Mouse (Mus musculus): ENCODE measurements around the gene Cyp46a1. TPM values are rescaled to one million over a fixed set of nuclear protein-coding genes. Genes with fewer than 3 reads are reported as not detected.

The Cyp46a1 gene
- polyA plus RNA-seq, 1 experiment, result 0.72 TPM

- no peak for TF ChIP-seq CTCF (IDR thresholded peaks at IDR 0.05; ENCODE audit: control insufficient read depth, insufficient read depth, low read length)
- TF ChIP-seq POLR2A (IDR thresholded peaks at IDR 0.05; ENCODE audit: borderline replicate concordance, control insufficient read depth, low read depth, low read length), result no peak
- 25% methylated on average over 1 of the region's 1 CpGs for WGBS
- H3K4me1 ChIP-seq (ENCODE audit: control insufficient read depth, insufficient read depth, low read length), result no peaks in the 10 kb centered on the region
- no peak overlapping the region for H3K4me3 ChIP-seq (replicated peaks; ENCODE audit: control insufficient read depth, low read depth, low read length)
- no peak overlapping the region for H3K27ac ChIP-seq (ENCODE audit: control insufficient read depth, insufficient read depth, low read depth, low read length, poor library complexity)
Measured at GRCm38 (mm10) chr12:108355271-108355670, 21.1 kb downstream of the Cyp46a1 start.

- H3K27ac ChIP-seq (ENCODE audit: control insufficient read depth, insufficient read depth, low read depth, low read length, poor library complexity), result no peak overlapping the region
- no peak overlapping the region for H3K4me3 ChIP-seq (replicated peaks; ENCODE audit: control insufficient read depth, low read depth, low read length)
- TF ChIP-seq CTCF (IDR thresholded peaks at IDR 0.05; ENCODE audit: control insufficient read depth, insufficient read depth, low read length), result peak; percentile 13; the same call in 1 of the 2 replicates
- TF ChIP-seq POLR2A (IDR thresholded peaks at IDR 0.05; ENCODE audit: borderline replicate concordance, control insufficient read depth, low read depth, low read length), result no peak
- no peaks in the 10 kb centered on the region for H3K4me1 ChIP-seq (ENCODE audit: control insufficient read depth, insufficient read depth, low read length)
Measured at GRCm38 (mm10) chr12:108355986-108356385, 21.8 kb downstream of the Cyp46a1 start.

GRCm38 (mm10) chr12:108363796-108364195 is 29.6 kb downstream of the Cyp46a1 start:
- WGBS, result 8% methylated on average over 5 of the region's 5 CpGs
- H3K4me1 ChIP-seq (ENCODE audit: control insufficient read depth, insufficient read depth, low read length), result no peaks in the 10 kb centered on the region
- no peak overlapping the region for H3K27ac ChIP-seq (ENCODE audit: control insufficient read depth, insufficient read depth, low read depth, low read length, poor library complexity)
- no peak overlapping the region for H3K4me3 ChIP-seq (replicated peaks; ENCODE audit: control insufficient read depth, low read depth, low read length)
- TF ChIP-seq CTCF (IDR thresholded peaks at IDR 0.05; ENCODE audit: control insufficient read depth, insufficient read depth, low read length), result peak; percentile 56
- TF ChIP-seq POLR2A (IDR thresholded peaks at IDR 0.05; ENCODE audit: borderline replicate concordance, control insufficient read depth, low read depth, low read length), result no peak

- no peak overlapping the region for H3K4me3 ChIP-seq (replicated peaks; ENCODE audit: control insufficient read depth, low read depth, low read length)
- no peaks in the 10 kb centered on the region for H3K4me1 ChIP-seq (ENCODE audit: control insufficient read depth, insufficient read depth, low read length)
- H3K27ac ChIP-seq (ENCODE audit: control insufficient read depth, insufficient read depth, low read depth, low read length, poor library complexity), result no peak overlapping the region
- TF ChIP-seq CTCF (IDR thresholded peaks at IDR 0.05; ENCODE audit: control insufficient read depth, insufficient read depth, low read length) (no peak), POLR2A (IDR thresholded peaks at IDR 0.05; ENCODE audit: borderline replicate concordance, control insufficient read depth, low read depth, low read length) (no peak)
- WGBS, result 79% methylated on average over 3 of the region's 3 CpGs
Measured at GRCm38 (mm10) chr12:108365340-108365739, 31.2 kb downstream of the Cyp46a1 start.

DNA sequence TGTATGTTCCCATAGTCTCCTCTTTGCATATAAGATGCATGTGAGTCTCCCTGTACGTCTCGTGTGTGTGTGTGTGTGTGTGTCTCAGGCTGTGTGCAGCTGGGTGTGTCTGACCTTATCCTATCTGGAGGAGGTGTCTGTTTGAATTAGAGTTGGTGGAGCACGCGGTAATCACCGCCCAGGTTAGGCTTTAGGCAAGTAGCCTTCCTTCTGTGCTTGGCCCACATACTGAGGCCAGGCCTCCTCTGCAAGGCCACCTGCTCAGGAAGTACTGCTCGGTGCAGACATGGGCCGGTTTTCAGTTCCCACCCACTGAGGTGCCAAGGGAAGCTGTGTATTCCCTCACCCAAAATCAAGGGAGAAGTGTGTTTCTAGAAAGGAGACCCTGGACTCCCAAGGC is 31.7 kb downstream of the Cyp46a1 start:
- H3K4me3 ChIP-seq (replicated peaks; ENCODE audit: control insufficient read depth, low read depth, low read length), result no peak overlapping the region
- H3K4me1 ChIP-seq (ENCODE audit: control insufficient read depth, insufficient read depth, low read length), result no peaks in the 10 kb centered on the region
- WGBS, result 57% methylated on average over 7 of the region's 7 CpGs
- TF ChIP-seq POLR2A (IDR thresholded peaks at IDR 0.05; ENCODE audit: borderline replicate concordance, control insufficient read depth, low read depth, low read length) (no peak), CTCF (IDR thresholded peaks at IDR 0.05; ENCODE audit: control insufficient read depth, insufficient read depth, low read length) (no peak)
- no peak overlapping the region for H3K27ac ChIP-seq (ENCODE audit: control insufficient read depth, insufficient read depth, low read depth, low read length, poor library complexity)

DNA sequence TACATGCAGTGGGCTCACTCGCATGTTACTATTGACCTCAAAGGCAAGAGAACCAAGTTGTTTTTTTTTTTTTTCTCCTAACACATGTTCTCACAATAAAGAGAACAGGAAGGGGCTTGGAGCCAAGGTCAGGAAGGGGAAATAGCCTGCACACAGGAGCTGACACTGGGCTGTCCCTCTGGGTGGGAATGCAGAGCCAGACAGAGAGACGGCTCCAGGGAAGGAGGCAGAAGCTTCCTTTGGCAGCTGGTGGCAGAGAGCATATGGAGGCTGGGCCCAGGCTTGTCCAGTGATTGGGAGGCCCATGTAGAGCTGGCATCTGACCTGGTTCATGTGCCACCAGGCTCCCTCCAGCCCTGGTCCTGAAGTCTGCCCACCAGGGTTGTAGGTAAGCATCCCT is 33.7 kb downstream of the Cyp46a1 start:
- 55% methylated on average over 2 of the region's 2 CpGs for WGBS
- TF ChIP-seq CTCF (IDR thresholded peaks at IDR 0.05; ENCODE audit: control insufficient read depth, insufficient read depth, low read length) (no peak), POLR2A (IDR thresholded peaks at IDR 0.05; ENCODE audit: borderline replicate concordance, control insufficient read depth, low read depth, low read length) (no peak)
- Histone ChIP-seq H3K4me1 (ENCODE audit: control insufficient read depth, insufficient read depth, low read length) (no peaks in the 10 kb centered on the region), H3K4me3 (replicated peaks; ENCODE audit: control insufficient read depth, low read depth, low read length) (no peak overlapping the region), H3K27ac (ENCODE audit: control insufficient read depth, insufficient read depth, low read depth, low read length, poor library complexity) (no peak overlapping the region)

DNA sequence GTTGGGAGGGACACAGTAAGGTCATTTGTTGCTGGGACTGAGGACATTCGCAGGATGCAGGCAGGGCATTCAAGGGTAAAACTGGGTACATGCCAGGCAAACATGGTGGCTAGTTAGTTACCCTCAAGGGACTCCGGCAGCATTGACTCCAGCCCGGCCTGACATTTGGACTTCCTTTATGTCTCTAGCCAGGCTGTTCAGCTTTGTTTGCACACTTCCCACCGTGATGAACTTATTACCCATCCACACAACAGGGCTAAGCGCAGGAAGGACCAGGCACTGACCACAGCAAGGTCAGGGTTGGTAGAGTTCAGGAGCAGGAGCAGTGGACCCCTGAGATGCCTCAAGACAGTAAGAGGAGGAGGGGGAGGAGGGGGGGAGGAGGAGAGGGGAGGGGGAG is 34.7 kb downstream of the Cyp46a1 start:
- WGBS, result 63% methylated on average over 5 of the region's 5 CpGs
- TF ChIP-seq POLR2A (IDR thresholded peaks at IDR 0.05; ENCODE audit: borderline replicate concordance, control insufficient read depth, low read depth, low read length) (no peak), CTCF (IDR thresholded peaks at IDR 0.05; ENCODE audit: control insufficient read depth, insufficient read depth, low read length) (no peak)
- H3K4me3 ChIP-seq (replicated peaks; ENCODE audit: control insufficient read depth, low read depth, low read length), result no peak overlapping the region
- no peak overlapping the region for H3K27ac ChIP-seq (ENCODE audit: control insufficient read depth, insufficient read depth, low read depth, low read length, poor library complexity)
- H3K4me1 ChIP-seq (ENCODE audit: control insufficient read depth, insufficient read depth, low read length), result no peaks in the 10 kb centered on the region

DNA sequence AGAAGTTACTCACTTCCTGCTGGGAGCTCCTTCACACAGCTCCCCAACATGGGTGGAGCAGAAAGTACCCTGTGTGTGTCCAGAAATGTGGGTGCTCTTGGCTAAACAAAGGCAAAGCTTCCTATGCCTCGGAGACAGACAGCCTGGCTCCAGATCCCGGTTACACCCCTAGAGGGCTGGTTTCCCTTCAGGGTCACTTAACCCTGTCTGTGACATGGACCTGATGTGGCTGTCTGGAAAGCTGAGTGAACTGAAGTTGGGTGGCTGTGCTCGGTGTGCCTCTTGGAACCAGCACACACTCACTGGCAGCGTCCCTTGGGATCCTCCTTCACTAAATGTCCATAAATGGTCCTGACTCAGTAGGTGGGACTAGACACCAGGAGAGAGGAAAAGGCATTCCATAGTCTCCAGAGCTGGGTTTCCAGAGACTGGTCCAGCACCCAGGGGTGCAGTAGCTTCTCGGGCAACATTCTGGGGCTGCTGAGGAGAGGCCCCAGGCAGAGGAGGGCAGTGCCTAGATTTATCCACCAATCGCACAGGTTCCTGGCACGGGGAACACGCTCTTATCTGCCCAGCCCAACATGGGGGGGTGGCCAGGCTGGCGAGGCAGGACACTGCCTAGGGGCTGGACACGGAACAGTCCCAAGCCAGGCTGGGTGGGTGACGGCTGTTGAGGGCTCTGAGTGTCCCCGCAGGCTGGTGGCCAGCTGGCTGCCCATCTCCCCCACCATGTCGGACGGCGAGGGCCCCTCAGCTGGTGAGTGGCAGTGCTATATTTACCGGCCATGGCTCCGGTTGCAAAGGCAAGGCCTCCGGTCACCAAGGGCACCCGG is 36.6 kb downstream of the Cyp46a1 start, which contains the start of gene Eml1:
Gene Eml1 (plus strand): TSS at position 362 of the 833 bp plus-strand sequence.
- TF ChIP-seq CTCF (IDR thresholded peaks at IDR 0.05; ENCODE audit: control insufficient read depth, insufficient read depth, low read length) (no peak), POLR2A (IDR thresholded peaks at IDR 0.05; ENCODE audit: borderline replicate concordance, control insufficient read depth, low read depth, low read length) (no peak)
- H3K27ac ChIP-seq (ENCODE audit: control insufficient read depth, insufficient read depth, low read depth, low read length, poor library complexity), result no peak within 1 kb of the TSS
- 42% methylated on average over 19 of the region's 19 CpGs for WGBS
- no peak within 1 kb of the TSS for H3K4me3 ChIP-seq (replicated peaks; ENCODE audit: control insufficient read depth, low read depth, low read length)
- no peaks in the 10 kb centered on the region for H3K4me1 ChIP-seq (ENCODE audit: control insufficient read depth, insufficient read depth, low read length)

Data from bone marrow, adult 2 months (tissue).